Mouse (Mus musculus): ENCODE measurements around the gene Prodh2. TPM values are rescaled to one million over a fixed set of nuclear protein-coding genes. Genes with fewer than 3 reads are reported as not detected.

The Prodh2 gene
- polyA plus RNA-seq, 1 experiment from 2014 or later: not detected

DNA sequence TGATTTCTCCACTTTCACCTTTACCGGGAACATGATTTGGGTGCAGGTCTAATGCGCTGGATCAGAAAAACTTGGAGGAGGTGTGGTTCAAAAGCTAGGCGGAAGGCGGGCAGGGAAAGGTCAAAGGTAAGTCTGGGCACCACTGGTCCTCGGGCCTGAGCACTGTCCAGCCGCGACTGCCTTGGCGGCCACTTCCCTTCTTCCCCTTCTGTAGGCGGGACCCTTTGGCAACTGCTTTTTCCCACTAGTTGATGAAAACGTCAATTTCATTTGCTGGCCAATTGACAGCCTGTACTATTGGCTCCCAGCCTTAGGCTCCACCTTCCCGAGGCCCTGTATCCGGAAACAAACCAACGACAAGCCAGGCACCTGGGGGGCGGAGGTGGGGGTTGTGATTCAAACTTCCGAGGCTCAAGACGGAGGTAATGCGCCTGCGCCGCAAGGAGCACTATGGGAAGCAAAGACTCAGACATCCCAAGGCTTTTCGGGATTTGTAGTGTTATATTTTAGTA lies 66.1 kb downstream of the Prodh2 start, which contains the start of gene Lin37:
TSS of gene Lin37 (minus strand) at position 396 of the 512 bp plus-strand sequence.
- H3K27me3 ChIP-seq: no peaks in the 10 kb centered on the region
- under 1% methylated on average over 20 of the region's 20 CpGs for whole genome bisulfite sequencing
- peak within 1 kb of the TSS; percentile 14; the same call in 1 of the 2 replicates for H3K27ac ChIP-seq
- H3K9ac ChIP-seq (replicated peaks): peak within 1 kb of the TSS; percentile 67
- H3K4me1 ChIP-seq (replicated peaks): peaks cover 27% of the 10 kb centered on the region
- H3K4me3 ChIP-seq (replicated peaks): peak within 1 kb of the TSS; percentile 64
- ATAC-seq (ENCODE audit: insufficient number of reproducible peaks, insufficient read depth, low FRiP score, low TSS enrichment, low read depth): peak; percentile 77
- no peaks in the 10 kb centered on the region for H3K9me3 ChIP-seq
- peak within 1 kb of the TSS; percentile 93 for H3K4me2 ChIP-seq
- H3K36me3 ChIP-seq: peaks cover 33% of the 10 kb centered on the region

DNA sequence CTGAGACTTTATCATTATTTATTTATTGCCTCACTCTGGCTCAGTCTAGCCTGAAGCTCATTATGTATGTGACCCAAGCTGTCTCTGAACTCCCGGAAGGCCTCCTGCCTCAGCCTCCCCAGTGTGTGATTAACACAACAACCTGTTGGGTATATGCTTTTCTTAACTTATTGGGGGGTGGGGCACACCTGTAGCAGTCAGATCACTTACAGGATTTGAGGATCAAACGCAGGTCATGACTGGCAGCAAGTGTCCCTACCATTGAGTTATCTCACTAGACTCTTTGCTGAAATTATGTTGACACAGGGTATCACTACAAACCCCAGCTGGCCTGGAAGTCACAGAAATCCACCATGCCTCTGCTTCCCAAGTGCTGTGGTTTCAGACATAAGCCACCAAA lies 66.9 kb downstream of the Prodh2 start:
- Histone ChIP-seq H3K9me3 (no peaks in the 10 kb centered on the region), H3K9ac (replicated peaks) (no peak overlapping the region), H3K4me1 (replicated peaks) (peaks cover 27% of the 10 kb centered on the region), H3K36me3 (peaks cover 30% of the 10 kb centered on the region), H3K27me3 (no peaks in the 10 kb centered on the region), H3K27ac (no peak overlapping the region), H3K4me2 (peak overlapping the region; percentile 93), H3K4me3 (replicated peaks) (no peak overlapping the region)
- WGBS: 69% methylated on average over 2 of the region's 2 CpGs
- ATAC-seq (ENCODE audit: insufficient number of reproducible peaks, insufficient read depth, low FRiP score, low TSS enrichment, low read depth): no peak

DNA sequence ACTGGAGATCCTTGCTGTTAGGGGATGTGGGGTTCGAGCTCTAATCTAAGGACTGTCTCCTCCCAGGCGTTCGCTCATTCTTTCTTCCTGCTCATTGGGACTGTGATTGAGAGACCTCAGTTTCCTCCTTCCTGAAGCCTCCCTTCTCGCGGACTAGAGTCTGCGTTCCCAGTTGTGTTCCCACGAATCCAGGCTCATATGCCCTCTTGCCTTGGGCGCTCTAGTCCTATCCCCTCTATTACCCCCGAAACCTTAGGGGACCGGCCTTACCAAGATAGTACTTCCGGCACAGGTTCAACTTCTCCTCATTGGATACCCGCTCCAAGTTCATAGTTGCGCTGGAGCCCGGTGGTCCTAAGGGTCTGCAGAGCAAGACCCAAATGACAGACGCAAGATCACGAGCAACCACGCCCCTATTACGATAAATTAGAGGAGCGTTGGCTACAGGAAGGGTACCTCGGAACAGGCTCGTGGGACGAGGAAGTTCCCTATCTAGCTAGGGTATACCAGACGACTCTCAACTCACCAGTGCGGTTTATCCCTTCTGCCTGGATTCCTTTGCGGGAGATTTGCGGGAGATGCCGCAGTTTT lies 69.2 kb downstream of the Prodh2 start:
- no peak for ATAC-seq (ENCODE audit: insufficient number of reproducible peaks, insufficient read depth, low FRiP score, low TSS enrichment, low read depth)
- H3K27ac ChIP-seq: peak overlapping the region; percentile 75

More for the DNA sequence above, 69.2 kb downstream of the Prodh2 start:
- Histone ChIP-seq H3K4me2 (peak overlapping the region; percentile 71), H3K36me3 (peaks cover 30% of the 10 kb centered on the region), H3K27me3 (no peaks in the 10 kb centered on the region), H3K4me1 (replicated peaks) (peaks cover 27% of the 10 kb centered on the region), H3K9me3 (no peaks in the 10 kb centered on the region), H3K4me3 (replicated peaks) (peak overlapping the region; percentile 75), H3K9ac (replicated peaks) (peak overlapping the region; percentile 65)
- 2% methylated on average over 27 of the region's 27 CpGs for WGBS

Small RNA genes lying within 50 kb of the gene (microRNA-seq; reads per million reads assigned to microRNA genes)
- gene Gm38670: 1.9 reads per million

Other genes starting within 250 kb of the Prodh2 start
- 0.15 and 0.26 TPM in 2 replicates for gene Thap8, start 213.5 kb upstream of the Prodh2 start, polyA plus RNA-seq (2016; fragmentation: Nextera tagmentation; extraction: Ambion mirVana)
- 9.7 and 10.6 TPM in 2 replicates for gene Wdr62, start 213.2 kb upstream of the Prodh2 start, polyA plus RNA-seq (2016; fragmentation: Nextera tagmentation; extraction: Ambion mirVana)
- 39.7 and 46.6 TPM in 2 replicates for gene Clip3, start 201.9 kb upstream of the Prodh2 start, polyA plus RNA-seq (2016; fragmentation: Nextera tagmentation; extraction: Ambion mirVana)
- 101 TPM in 2 replicates for gene Alkbh6, start 184.9 kb upstream of the Prodh2 start, polyA plus RNA-seq (2016; fragmentation: Nextera tagmentation; extraction: Ambion mirVana)
- 84.6 and 98.6 TPM in 2 replicates for gene Syne4, start 178.8 kb upstream of the Prodh2 start, polyA plus RNA-seq (2016; fragmentation: Nextera tagmentation; extraction: Ambion mirVana)
- gene E130208F15Rik, start 171.9 kb upstream of the Prodh2 start, polyA plus RNA-seq (2016; fragmentation: Nextera tagmentation; extraction: Ambion mirVana): 0.97 and 5.0 TPM in 2 replicates
- 20.7 and 23.6 TPM in 2 replicates for gene Sdhaf1, start 169.7 kb upstream of the Prodh2 start, polyA plus RNA-seq (2016; fragmentation: Nextera tagmentation; extraction: Ambion mirVana)
- gene Lrfn3, start 130.8 kb upstream of the Prodh2 start, polyA plus RNA-seq (2016; fragmentation: Nextera tagmentation; extraction: Ambion mirVana): 6.2 and 6.6 TPM in 2 replicates
- gene Tyrobp, start 79.9 kb upstream of the Prodh2 start, polyA plus RNA-seq (2016; fragmentation: Nextera tagmentation; extraction: Ambion mirVana): 14.1 and 19.6 TPM in 2 replicates
- gene Hcst, start 73.8 kb upstream of the Prodh2 start, polyA plus RNA-seq (2016; fragmentation: Nextera tagmentation; extraction: Ambion mirVana): 0.77 TPM in 1 of 2 replicates, not detected in the other
- gene Nfkbid, start 71.9 kb upstream of the Prodh2 start, polyA plus RNA-seq (2016; fragmentation: Nextera tagmentation; extraction: Ambion mirVana): 1.2 and 1.3 TPM in 2 replicates
- gene Aplp1, start 48.1 kb upstream of the Prodh2 start, polyA plus RNA-seq (2016; fragmentation: Nextera tagmentation; extraction: Ambion mirVana): 32.5 and 33.9 TPM in 2 replicates
- 0.29 and 0.65 TPM in 2 replicates for gene Kirrel2, start 35.9 kb upstream of the Prodh2 start, polyA plus RNA-seq (2016; fragmentation: Nextera tagmentation; extraction: Ambion mirVana)
- 0.10 TPM in 1 of 2 replicates, not detected in the other for gene Nphs1, start 35.3 kb upstream of the Prodh2 start, polyA plus RNA-seq (2016; fragmentation: Nextera tagmentation; extraction: Ambion mirVana)
- gene Arhgap33, start 41.4 kb downstream of the Prodh2 start, polyA plus RNA-seq (2016; fragmentation: Nextera tagmentation; extraction: Ambion mirVana): 15.1 and 17.7 TPM in 2 replicates
- 9.5 and 10.9 TPM in 2 replicates for gene Hspb6, start 58.6 kb downstream of the Prodh2 start, polyA plus RNA-seq (2016; fragmentation: Nextera tagmentation; extraction: Ambion mirVana)
- 15.3 and 16.0 TPM in 2 replicates for gene Proser3, start 58.7 kb downstream of the Prodh2 start, polyA plus RNA-seq (2016; fragmentation: Nextera tagmentation; extraction: Ambion mirVana)
- 45.4 and 51.5 TPM in 2 replicates for gene Lin37, start 66.2 kb downstream of the Prodh2 start, polyA plus RNA-seq (2016; fragmentation: Nextera tagmentation; extraction: Ambion mirVana)
- gene U2af1l4, start 69.7 kb downstream of the Prodh2 start, polyA plus RNA-seq (2016; fragmentation: Nextera tagmentation; extraction: Ambion mirVana): 87.8 and 89.9 TPM in 2 replicates
- gene Gm49396, start 69.7 kb downstream of the Prodh2 start, polyA plus RNA-seq (2016; fragmentation: Nextera tagmentation; extraction: Ambion mirVana): 16.3 and 18.5 TPM in 2 replicates
- gene Psenen, start 70.0 kb downstream of the Prodh2 start, polyA plus RNA-seq (2016; fragmentation: Nextera tagmentation; extraction: Ambion mirVana): 136 TPM in 2 replicates
- 3.2 and 4.1 TPM in 2 replicates for gene Igflr1, start 71.8 kb downstream of the Prodh2 start, polyA plus RNA-seq (2016; fragmentation: Nextera tagmentation; extraction: Ambion mirVana)
- 11.0 and 12.1 TPM in 2 replicates for gene Kmt2b, start 95.1 kb downstream of the Prodh2 start, polyA plus RNA-seq (2016; fragmentation: Nextera tagmentation; extraction: Ambion mirVana)
- 0.25 and 0.38 TPM in 2 replicates for gene Zbtb32, start 105.3 kb downstream of the Prodh2 start, polyA plus RNA-seq (2016; fragmentation: Nextera tagmentation; extraction: Ambion mirVana)
- gene Upk1a, start 119.2 kb downstream of the Prodh2 start, polyA plus RNA-seq (2016; fragmentation: Nextera tagmentation; extraction: Ambion mirVana): 1.4 and 2.0 TPM in 2 replicates
- 783 and 848 TPM in 2 replicates for gene Cox6b1, start 132.5 kb downstream of the Prodh2 start, polyA plus RNA-seq (2016; fragmentation: Nextera tagmentation; extraction: Ambion mirVana)
- gene Etv2, start 142.2 kb downstream of the Prodh2 start, polyA plus RNA-seq (2016; fragmentation: Nextera tagmentation; extraction: Ambion mirVana): not detected in 2 replicates
- 150 and 155 TPM in 2 replicates for gene Rbm42, start 156.7 kb downstream of the Prodh2 start, polyA plus RNA-seq (2016; fragmentation: Nextera tagmentation; extraction: Ambion mirVana)
- 64.3 and 70.0 TPM in 2 replicates for gene Haus5, start 171.4 kb downstream of the Prodh2 start, polyA plus RNA-seq (2016; fragmentation: Nextera tagmentation; extraction: Ambion mirVana)
- gene Pmis2, start 178.0 kb downstream of the Prodh2 start, polyA plus RNA-seq (2016; fragmentation: Nextera tagmentation; extraction: Ambion mirVana): not detected in 2 replicates
- gene 2200002J24Rik, start 205.3 kb downstream of the Prodh2 start, polyA plus RNA-seq (2016; fragmentation: Nextera tagmentation; extraction: Ambion mirVana): not detected in 2 replicates
- 0.50 and 0.60 TPM in 2 replicates for gene Atp4a, start 218.6 kb downstream of the Prodh2 start, polyA plus RNA-seq (2016; fragmentation: Nextera tagmentation; extraction: Ambion mirVana)
- gene Tmem147, start 235.9 kb downstream of the Prodh2 start, polyA plus RNA-seq (2016; fragmentation: Nextera tagmentation; extraction: Ambion mirVana): 158 and 162 TPM in 2 replicates